Mouse (Mus musculus): ENCODE data around the gene Gpsm2. TPM values are rescaled to one million over a fixed set of nuclear protein-coding genes. Genes with fewer than 3 reads are reported as not detected.
A peak's percentile ranks its signal among the peaks of the same experiment; 100 is the strongest.

The Gpsm2 gene
- polyA plus RNA-seq, 1 experiment from 2014 or later, result 68.1 TPM

- H3K4me1 ChIP-seq, result peaks cover 26% of the 10 kb centered on the region
- H3K9me3 ChIP-seq (replicated peaks), result no peaks in the 10 kb centered on the region
- H3K9ac ChIP-seq, result peak overlapping the region; percentile 89
- H3K27ac ChIP-seq (replicated peaks), result peak overlapping the region; percentile 97
- no peaks in the 10 kb centered on the region for H3K36me3 ChIP-seq
- no peak for ATAC-seq (ENCODE audit: insufficient number of reproducible peaks, low FRiP score, low TSS enrichment, low read depth)
- WGBS, result under 1% methylated on average over 44 of the region's 44 CpGs
- no peaks in the 10 kb centered on the region for H3K27me3 ChIP-seq
- H3K4me2 ChIP-seq (replicated peaks), result peak overlapping the region; percentile 64
- peak overlapping the region; percentile 77 for H3K4me3 ChIP-seq (replicated peaks)
Measured at GRCm38 (mm10) chr3:108721076-108721991, 775 bp downstream of the Gpsm2 start.

GRCm38 (mm10) chr3:108719761-108720160 lies 2.3 kb downstream of the Gpsm2 start:
- WGBS, result 76% methylated on average over 3 of the region's 3 CpGs
- Histone ChIP-seq H3K9me3 (replicated peaks) (no peaks in the 10 kb centered on the region), H3K27me3 (no peaks in the 10 kb centered on the region), H3K36me3 (no peaks in the 10 kb centered on the region), H3K9ac (no peak overlapping the region), H3K4me1 (peaks cover 26% of the 10 kb centered on the region), H3K4me2 (replicated peaks) (peak overlapping the region; percentile 64), H3K4me3 (replicated peaks) (no peak overlapping the region), H3K27ac (replicated peaks) (no peak overlapping the region)
- no peak for ATAC-seq (ENCODE audit: insufficient number of reproducible peaks, low FRiP score, low TSS enrichment, low read depth)

GRCm38 (mm10) chr3:108719357-108719756 lies 2.8 kb downstream of the Gpsm2 start:
- WGBS, result 56% methylated on average over 2 of the region's 2 CpGs
- no peak for ATAC-seq (ENCODE audit: insufficient number of reproducible peaks, low FRiP score, low TSS enrichment, low read depth)
- Histone ChIP-seq H3K9me3 (replicated peaks) (no peaks in the 10 kb centered on the region), H3K27ac (replicated peaks) (no peak overlapping the region), H3K9ac (no peak overlapping the region), H3K4me3 (replicated peaks) (no peak overlapping the region), H3K4me1 (peaks cover 26% of the 10 kb centered on the region), H3K4me2 (replicated peaks) (peak overlapping the region; percentile 64), H3K36me3 (no peaks in the 10 kb centered on the region), H3K27me3 (no peaks in the 10 kb centered on the region)

- Histone ChIP-seq H3K27ac (replicated peaks) (no peak overlapping the region), H3K4me2 (replicated peaks) (no peak overlapping the region), H3K27me3 (no peaks in the 10 kb centered on the region), H3K9ac (no peak overlapping the region), H3K4me3 (replicated peaks) (no peak overlapping the region), H3K4me1 (peaks cover 30% of the 10 kb centered on the region), H3K9me3 (replicated peaks) (no peaks in the 10 kb centered on the region), H3K36me3 (no peaks in the 10 kb centered on the region)
- 84% methylated on average over 3 of the region's 3 CpGs for WGBS
- no peak for ATAC-seq (ENCODE audit: insufficient number of reproducible peaks, low FRiP score, low TSS enrichment, low read depth)
Measured at GRCm38 (mm10) chr3:108717896-108718502, 4.1 kb downstream of the Gpsm2 start.

- no peak overlapping the region for H3K4me2 ChIP-seq (replicated peaks)
- H3K9ac ChIP-seq, result no peak overlapping the region
- H3K4me3 ChIP-seq (replicated peaks), result no peak overlapping the region
- H3K27me3 ChIP-seq, result no peaks in the 10 kb centered on the region
- H3K36me3 ChIP-seq, result peaks cover 4% of the 10 kb centered on the region; the same call in 1 of the 2 replicates
- 93% methylated on average over 4 of the region's 4 CpGs for WGBS
- ATAC-seq (ENCODE audit: insufficient number of reproducible peaks, low FRiP score, low TSS enrichment, low read depth), result no peak
- peaks cover 16% of the 10 kb centered on the region; the same call in 1 of the 2 replicates for H3K4me1 ChIP-seq
- no peaks in the 10 kb centered on the region for H3K9me3 ChIP-seq (replicated peaks)
- H3K27ac ChIP-seq (replicated peaks), result no peak overlapping the region
Measured at GRCm38 (mm10) chr3:108714837-108715236, 7.3 kb downstream of the Gpsm2 start.

- H3K9ac ChIP-seq, result no peak overlapping the region
- 49% methylated on average over 3 of the region's 3 CpGs for WGBS
- H3K4me2 ChIP-seq (replicated peaks), result no peak overlapping the region
- H3K36me3 ChIP-seq, result peaks cover 4% of the 10 kb centered on the region
- H3K9me3 ChIP-seq (replicated peaks), result no peaks in the 10 kb centered on the region
- no peak overlapping the region for H3K27ac ChIP-seq (replicated peaks)
- no peak for ATAC-seq (ENCODE audit: insufficient number of reproducible peaks, low FRiP score, low TSS enrichment, low read depth)
- H3K27me3 ChIP-seq, result no peaks in the 10 kb centered on the region
- 0 out of 2 replicates have a peak, but pooled peaks cover 11% of the 10 kb centered on the region for H3K4me1 ChIP-seq
- H3K4me3 ChIP-seq (replicated peaks), result no peak overlapping the region
Measured at GRCm38 (mm10) chr3:108713065-108713675, 8.9 kb downstream of the Gpsm2 start.

- Histone ChIP-seq H3K4me1 (peaks cover 15% of the 10 kb centered on the region; the same call in 1 of the 2 replicates), H3K9me3 (replicated peaks) (no peaks in the 10 kb centered on the region), H3K4me2 (replicated peaks) (no peak overlapping the region), H3K9ac (no peak overlapping the region), H3K4me3 (replicated peaks) (no peak overlapping the region), H3K27me3 (no peaks in the 10 kb centered on the region), H3K27ac (replicated peaks) (no peak overlapping the region), H3K36me3 (peaks cover 4% of the 10 kb centered on the region)
- no peak for ATAC-seq (ENCODE audit: insufficient number of reproducible peaks, low FRiP score, low TSS enrichment, low read depth)
- WGBS, result 80% methylated on average over 5 of the region's 5 CpGs
Measured at GRCm38 (mm10) chr3:108711296-108711695, 10.8 kb downstream of the Gpsm2 start.

- 85% methylated on average over 8 of the region's 8 CpGs for WGBS
- H3K36me3 ChIP-seq, result peaks cover 51% of the 10 kb centered on the region
Measured at GRCm38 (mm10) chr3:108702789-108703188, 19.3 kb downstream of the Gpsm2 start.

GRCm38 (mm10) chr3:108701256-108701655 lies 20.9 kb downstream of the Gpsm2 start:
- no peaks in the 10 kb centered on the region for H3K9me3 ChIP-seq (replicated peaks)
- no peak overlapping the region for H3K27ac ChIP-seq (replicated peaks)
- ATAC-seq (ENCODE audit: insufficient number of reproducible peaks, low FRiP score, low TSS enrichment, low read depth), result no peak
- no peak overlapping the region for H3K4me3 ChIP-seq (replicated peaks)
- 76% methylated on average over 1 of the region's 1 CpGs for WGBS
- H3K9ac ChIP-seq, result no peak overlapping the region
- peaks cover 64% of the 10 kb centered on the region for H3K36me3 ChIP-seq
- no peaks in the 10 kb centered on the region for H3K4me1 ChIP-seq
- no peak overlapping the region for H3K4me2 ChIP-seq (replicated peaks)
- no peaks in the 10 kb centered on the region for H3K27me3 ChIP-seq

More at GRCm38 (mm10) chr3:108702789-108703188, 19.3 kb downstream of the Gpsm2 start:
- Histone ChIP-seq H3K9me3 (replicated peaks) (no peaks in the 10 kb centered on the region), H3K27ac (replicated peaks) (no peak overlapping the region), H3K4me1 (peaks cover 5% of the 10 kb centered on the region; the same call in 1 of the 2 replicates), H3K4me3 (replicated peaks) (no peak overlapping the region), H3K4me2 (replicated peaks) (no peak overlapping the region), H3K9ac (no peak overlapping the region), H3K27me3 (no peaks in the 10 kb centered on the region)
- ATAC-seq (ENCODE audit: insufficient number of reproducible peaks, low FRiP score, low TSS enrichment, low read depth), result no peak

GRCm38 (mm10) chr3:108699786-108700185 lies 22.3 kb downstream of the Gpsm2 start:
- Histone ChIP-seq H3K9me3 (replicated peaks) (no peaks in the 10 kb centered on the region), H3K4me1 (no peaks in the 10 kb centered on the region), H3K27me3 (no peaks in the 10 kb centered on the region), H3K27ac (replicated peaks) (no peak overlapping the region), H3K4me3 (replicated peaks) (no peak overlapping the region), H3K9ac (no peak overlapping the region), H3K4me2 (replicated peaks) (no peak overlapping the region), H3K36me3 (peaks cover 71% of the 10 kb centered on the region)
- ATAC-seq (ENCODE audit: insufficient number of reproducible peaks, low FRiP score, low TSS enrichment, low read depth), result no peak
- WGBS, result 88% methylated on average over 4 of the region's 4 CpGs

GRCm38 (mm10) chr3:108698662-108699061 lies 23.4 kb downstream of the Gpsm2 start:
- no peaks in the 10 kb centered on the region for H3K4me1 ChIP-seq
- H3K4me3 ChIP-seq (replicated peaks), result no peak overlapping the region
- no peak for ATAC-seq (ENCODE audit: insufficient number of reproducible peaks, low FRiP score, low TSS enrichment, low read depth)
- H3K27me3 ChIP-seq, result no peaks in the 10 kb centered on the region
- H3K36me3 ChIP-seq, result peaks cover 80% of the 10 kb centered on the region
- no peak overlapping the region for H3K9ac ChIP-seq
- no peak overlapping the region for H3K27ac ChIP-seq (replicated peaks)
- H3K4me2 ChIP-seq (replicated peaks), result no peak overlapping the region
- H3K9me3 ChIP-seq (replicated peaks), result no peaks in the 10 kb centered on the region
- WGBS, result 90% methylated on average over 8 of the region's 8 CpGs
